Mouse (Mus musculus) frontal cortex, adult 2 months (tissue): ENCODE results near the gene Luc7l2. TPM values are rescaled to one million over a fixed set of nuclear protein-coding genes. Genes with fewer than 3 reads are reported as not detected.
"Not testable (repeated sequence)": the region's sequence is repeated elsewhere in the genome, so short reads cannot be mapped to it uniquely, and the experiment has no call there.

Experiments
- DNase-seq, 2 experiments: peaks; one replicate each; pipeline ENCODE4 v3.0.0; 2022; ENCODE audit warnings: low spot score in 1 of 2; ENCODE audit errors: extremely low spot score in 1 of 2
- polyA plus RNA-seq: library from polyadenylated mRNA; depleted of rRNA; stranded (reverse); fragments of >200 nt; gene quantifications from 2 replicates; pipeline ENCODE4 v1.2.3, GENCODE M21; 2012; rRNA removed

Luc7l2 gene
- polyA plus RNA-seq: 210 and 233 TPM in 2 replicates

DNA sequence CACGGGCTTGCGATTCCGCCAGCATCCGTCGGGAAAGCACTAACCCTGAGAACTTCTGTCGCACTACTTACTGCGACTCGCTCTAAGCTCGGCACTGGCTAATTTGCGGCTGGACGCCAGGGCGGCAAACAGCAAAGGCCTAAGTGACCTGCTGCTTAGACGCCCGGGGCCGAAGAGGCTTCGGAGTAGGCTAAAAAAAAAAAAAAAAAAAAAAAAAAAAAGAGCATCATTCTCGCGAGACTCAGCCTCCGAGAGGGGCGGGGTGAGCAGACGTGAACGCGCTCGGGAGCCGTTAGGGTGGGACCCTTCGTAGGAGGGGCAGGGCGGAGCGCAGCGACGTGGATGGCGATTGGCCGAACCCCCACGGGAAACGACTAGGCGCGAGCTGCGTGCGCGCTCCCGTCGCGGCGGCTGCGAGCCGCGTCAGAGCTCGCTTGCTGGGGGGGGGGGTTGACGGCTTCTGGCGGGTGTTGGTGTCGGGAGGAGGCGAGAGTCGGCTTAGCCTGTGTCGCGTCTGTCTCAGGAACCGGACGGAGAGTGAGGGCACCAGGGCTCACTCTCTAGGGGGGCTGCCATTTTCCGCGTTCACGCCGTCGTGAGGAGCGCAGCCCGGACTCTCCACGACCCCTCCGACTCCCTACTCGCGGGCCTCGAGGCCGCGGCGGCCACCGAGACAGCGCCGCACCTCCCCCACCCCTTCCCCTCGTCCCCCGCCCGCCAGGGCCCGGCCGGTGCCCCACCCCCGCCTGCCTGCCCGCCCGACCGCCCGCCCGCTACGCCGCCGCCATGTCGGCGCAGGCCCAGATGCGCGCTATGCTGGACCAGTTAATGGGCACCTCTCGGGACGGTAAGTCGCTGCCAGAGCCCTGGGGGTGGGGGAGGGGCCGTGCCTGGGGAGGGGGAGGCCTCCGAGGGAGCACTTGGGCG is at the start of gene Luc7l2:
Luc7l2 (plus strand) TSS at position 273 of the 927 bp plus-strand sequence.
- peak; percentile 92 to 96 for DNase-seq

DNA sequence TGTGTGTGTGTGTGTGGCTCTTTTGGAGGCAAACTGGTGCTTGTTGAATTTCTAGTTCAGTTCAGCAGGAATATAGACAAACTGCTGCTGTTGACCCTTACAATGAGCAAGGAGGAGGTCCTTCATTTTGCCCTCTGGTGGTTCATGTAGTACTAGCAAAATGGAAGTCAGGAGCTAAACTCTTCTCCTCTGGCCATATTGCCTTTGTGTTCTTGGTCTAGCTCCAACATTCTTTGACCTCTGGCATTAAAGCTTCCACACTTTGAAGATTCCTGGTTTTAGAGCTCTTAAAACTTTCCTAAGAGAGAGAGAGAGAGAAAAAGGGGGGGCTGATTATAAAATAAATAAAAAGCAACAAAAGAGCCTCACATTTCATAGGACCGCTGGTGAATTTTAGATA is 39.0 kb upstream of the Luc7l2 start:
- no peak for DNase-seq

DNA sequence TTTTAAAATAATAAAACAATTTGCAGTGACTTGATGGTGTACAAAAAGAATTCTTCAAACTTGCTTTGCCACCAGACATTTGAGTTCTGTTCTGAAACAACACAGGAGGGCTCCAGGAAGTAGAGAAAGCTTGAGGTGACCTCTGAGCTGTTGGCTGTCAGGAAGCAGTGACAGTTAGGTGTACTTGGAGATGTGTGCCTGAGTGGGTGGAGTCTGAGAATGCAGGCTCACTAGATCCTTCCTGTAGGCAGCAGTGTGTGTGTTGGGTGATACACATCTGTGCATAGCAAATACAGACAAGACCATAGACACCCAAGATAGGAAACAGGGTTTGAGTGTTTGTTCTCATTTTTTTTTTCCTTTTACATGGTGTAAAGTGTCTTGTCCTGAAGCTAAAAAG is 38.3 kb upstream of the Luc7l2 start:
- DNase-seq: no peak

DNA sequence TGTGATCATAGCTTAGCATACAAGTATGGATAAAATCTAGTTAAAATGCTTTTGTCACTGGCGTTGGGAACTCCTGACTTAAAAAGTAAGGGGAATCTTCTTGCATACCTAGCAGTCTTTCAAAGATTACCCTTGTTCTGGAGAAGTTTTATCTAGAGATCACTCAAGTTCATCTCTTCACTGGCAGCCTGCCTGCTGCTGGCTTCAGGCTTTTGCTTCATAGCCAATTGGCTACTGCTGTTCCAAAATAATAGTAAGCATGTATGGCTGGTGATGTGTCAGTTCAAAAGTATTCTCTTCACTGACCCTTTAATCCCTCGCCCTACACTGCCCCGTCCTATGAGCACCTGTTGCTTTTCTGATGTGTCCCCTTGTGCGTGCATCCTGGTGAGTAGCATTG is 35.9 kb upstream of the Luc7l2 start:
- DNase-seq: no peak

DNA sequence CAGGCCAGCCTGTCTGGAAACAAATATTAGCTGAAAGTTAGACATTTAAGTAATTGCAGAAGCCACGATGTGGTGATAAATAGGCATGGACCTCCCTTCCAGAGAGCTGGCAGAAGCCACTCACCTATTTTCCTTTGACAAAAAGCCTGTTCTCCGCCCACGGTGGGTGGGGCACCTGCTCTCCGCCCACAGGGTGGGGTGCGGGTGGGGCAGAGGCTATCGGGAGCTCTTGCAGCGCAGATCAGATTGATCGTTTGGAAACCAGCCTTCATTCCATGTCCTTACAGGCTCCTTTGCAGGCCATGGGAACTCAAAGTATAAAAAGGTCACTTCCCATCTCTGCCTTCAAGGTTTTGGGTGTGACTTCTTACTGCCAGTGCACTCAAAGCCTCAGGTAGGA is 27.3 kb upstream of the Luc7l2 start:
- no peak for DNase-seq

DNA sequence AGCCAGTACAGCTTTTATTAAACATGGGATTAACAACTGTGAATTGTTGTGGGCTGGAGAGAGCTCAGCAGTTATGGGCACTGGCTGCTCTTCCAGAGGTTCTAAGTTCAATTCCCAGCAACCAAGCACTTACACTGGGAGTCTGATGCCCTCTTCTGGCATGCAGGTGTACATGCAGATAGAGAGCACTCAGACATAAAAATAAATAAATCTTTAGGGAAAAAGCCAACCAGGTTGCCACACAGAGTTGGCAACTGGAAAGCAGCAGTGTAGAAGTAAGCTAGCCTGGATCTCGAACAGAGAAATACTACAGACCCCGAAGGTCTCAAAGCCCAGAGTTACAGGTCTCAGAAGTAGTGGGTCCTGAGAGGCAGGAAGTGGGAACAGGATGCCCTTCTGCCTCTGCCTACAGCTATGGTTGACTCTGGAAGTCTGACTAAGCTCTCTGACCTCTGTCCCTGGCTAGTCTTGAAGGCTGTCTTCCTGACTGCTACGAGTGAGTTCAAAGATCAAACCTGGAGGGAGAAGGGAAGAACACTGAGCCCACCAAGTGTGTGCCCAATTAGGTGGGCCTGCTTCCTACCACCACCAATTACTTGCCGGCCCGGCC is 19.8 kb upstream of the Luc7l2 start:
- peak in 1 of 2 experiments; percentile 22 for DNase-seq

DNA sequence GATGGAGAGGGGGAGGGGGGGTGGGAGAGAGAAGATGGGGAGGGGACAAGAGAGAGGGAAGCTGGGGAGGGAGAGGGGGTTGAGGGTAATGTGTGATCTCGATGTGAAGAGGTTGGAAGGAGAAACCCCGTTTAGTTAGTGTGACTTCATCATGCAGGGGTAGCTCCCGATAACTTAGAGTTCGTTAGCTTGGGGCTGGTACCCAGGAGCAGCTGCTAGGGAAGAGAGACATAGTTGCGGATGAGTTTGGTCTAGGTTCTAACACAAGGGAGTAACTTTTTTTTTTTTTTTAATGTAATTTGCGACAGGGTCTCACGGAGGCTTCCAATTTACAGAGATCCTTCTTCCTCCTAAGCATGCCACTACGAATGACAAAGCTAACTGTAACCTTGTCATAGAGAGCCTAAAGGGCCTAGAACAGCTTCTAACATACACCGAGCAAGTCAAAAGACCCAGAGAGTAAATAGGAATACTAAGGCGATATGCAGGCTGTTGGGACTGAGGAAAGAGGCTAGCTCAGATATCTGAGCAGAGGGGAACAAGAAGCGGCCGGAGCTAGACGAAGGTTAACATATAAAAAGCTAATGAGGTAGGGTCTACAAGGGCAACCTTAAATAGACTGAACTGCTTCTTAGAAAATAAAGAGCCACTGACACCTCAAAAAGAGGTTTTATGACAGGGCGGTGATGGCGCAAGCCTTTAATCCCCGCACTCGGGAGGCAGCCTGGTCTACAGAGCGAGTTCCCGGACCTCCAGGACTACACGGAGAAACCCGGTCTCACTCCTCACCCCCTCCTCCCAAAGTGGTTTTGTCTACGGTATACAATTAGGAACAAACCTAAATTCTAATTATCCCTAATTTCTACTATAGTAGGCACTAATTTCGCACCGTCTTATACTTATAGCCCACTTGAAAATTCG is 18.4 kb upstream of the Luc7l2 start:
- peak in 1 of 2 experiments; percentile 26 for DNase-seq

DNA sequence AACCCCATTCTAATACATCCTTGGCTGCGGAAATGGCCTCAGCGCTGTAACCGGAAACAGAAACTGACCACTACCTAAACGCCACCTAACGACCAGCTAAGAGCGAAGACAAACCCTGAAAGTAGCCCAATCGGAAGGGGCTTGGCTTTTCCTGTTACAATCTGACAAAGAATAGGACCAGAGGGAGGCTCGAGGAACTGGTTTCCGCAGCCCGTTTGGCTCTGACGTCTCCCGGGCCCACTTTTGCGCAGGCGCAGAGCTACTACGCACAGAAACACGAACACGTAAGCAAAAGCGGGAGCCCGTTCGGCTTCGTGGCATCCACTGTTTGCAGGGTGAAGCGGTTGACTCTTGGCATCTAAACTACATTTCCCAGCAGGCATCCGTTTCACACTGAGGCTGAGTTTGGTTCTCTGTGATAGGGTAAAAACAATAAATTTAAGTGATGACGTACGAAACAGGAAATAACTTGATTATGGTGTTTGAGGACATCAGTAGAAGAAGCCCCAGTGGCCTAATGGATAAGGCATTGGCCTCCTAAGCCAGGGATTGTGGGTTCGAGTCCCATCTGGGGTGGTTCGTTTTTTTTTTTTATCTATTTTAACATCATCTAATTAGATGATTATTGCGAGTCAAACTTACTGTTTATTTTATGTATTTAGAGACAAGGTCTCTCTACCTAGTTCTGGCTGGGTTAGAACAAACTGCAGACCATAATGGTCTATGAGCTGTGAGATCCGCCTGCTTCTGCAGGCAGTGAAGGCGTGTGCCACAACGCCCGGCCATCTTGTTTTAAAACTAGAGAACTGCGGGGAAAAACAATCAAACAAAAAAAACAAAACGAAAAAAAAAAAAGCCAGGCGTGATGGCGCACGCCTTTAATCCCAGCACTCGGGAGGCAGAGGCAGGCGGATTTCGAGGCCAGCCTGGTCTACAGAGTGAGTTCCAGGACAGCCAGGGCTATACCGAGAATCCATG is 17.4 kb upstream of the Luc7l2 start, which contains the start of gene Fmc1:
Fmc1 (plus strand) TSS at position 75 of the 978 bp plus-strand sequence.
- DNase-seq: peak; percentile 99 to 100

DNA sequence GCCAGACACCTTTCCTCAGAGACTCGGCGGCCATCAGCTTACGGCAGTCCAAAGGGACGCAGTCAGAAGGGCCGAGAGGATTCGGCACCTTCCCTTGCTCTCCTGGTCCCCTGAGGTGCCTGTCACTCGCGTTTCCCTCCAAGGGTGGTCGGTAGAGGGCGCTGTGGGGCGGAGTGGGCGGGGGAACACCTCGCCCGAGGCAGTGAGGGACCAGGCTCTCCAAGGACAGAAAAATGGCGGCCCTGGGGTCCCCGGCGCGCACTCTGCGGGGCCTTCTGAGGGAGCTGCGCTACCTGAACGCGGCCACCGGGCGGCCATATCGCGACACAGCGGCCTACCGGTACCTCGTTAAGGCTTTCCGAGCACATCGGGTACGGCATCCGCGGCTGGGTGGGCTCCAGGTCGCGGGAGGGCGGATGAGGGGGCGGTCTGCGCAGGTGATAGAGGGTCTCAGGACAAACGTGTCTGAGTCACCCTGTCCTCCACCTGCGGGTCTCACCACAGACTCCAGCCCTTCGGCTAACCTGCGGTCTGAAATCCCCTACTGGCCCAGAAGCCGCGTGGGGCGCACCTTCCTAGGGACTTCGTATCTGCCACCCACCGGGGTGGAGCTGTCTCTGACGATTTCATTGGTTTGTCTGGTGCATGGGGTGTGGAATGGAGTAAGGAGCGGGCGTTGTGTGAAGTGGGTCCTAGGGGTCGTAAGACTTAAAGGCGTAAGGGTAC is 16.3 kb upstream of the Luc7l2 start:
- peak; percentile 87 to 99 for DNase-seq

DNA sequence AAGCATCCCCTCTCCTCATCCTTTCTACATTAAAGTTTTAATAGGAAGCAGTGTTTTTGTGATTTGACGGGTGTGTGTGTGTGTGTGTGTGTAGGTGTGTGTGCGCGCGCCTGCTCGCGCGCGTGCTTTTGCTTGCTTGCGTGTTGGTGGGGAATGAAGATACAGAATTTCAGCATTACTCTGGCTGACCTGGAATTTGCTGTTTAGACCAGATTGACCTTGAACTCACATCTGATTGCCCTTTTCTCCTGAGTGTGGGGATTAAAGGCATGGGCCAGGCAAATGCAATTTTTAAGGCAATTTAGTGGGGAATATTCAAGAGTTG is 15.8 kb upstream of the Luc7l2 start:
- DNase-seq: no peak

DNA sequence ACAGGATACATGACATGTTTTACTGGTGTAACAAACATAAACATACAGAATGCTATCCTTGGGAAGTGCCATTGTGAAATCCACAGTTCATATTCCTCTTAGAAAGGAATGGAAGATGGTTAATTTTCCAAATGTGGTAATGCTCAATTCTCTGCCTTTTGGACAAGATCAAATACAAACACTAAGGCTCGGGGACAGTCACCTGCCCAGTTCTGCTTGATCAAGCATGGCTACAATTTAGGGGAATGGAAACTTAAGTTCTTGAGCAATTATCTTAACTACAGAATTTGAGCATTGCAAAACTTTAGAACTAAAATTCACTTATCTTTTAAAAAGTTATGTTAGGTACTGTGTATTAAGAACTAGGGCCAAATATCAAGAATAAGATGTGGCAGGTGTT is 15.3 kb upstream of the Luc7l2 start:
- no peak for DNase-seq

DNA sequence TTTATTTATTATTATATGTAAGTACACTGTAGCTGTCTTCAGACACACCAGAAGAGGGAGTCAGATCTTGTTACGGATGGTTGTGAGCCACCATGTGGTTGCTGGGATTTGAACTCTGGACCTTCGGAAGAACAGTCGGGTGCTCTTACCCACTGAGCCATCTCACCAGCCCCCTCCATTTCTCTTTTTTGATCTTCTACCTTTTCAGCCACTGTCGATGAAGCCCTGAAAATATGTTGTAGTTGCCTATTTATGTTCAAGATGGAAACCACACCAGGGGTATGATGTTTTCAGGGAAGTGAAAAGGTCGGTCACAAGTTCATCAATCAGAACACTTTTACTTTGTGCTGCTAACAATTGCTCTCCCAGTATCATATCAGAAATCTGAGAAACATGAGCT is 7.0 kb upstream of the Luc7l2 start:
- not testable (repeated sequence) for DNase-seq

DNA sequence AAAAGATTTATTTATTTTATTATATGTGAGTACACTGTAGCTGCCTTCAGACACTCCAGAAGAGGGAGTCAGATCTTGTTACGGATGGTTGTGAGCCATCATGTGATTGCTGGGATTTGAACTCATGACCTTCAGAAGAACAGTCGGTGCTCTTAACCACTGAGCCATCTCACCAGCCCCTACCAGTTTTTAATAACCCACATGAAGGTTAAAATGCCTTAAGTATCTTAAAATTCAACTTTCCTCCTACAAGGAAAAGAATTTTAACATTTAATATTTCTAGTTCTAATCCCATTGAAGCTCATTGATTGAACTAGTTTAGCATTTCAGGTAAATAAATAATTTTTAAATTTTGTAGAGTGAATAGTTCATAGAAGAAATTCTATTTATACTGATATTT is 4.1 kb upstream of the Luc7l2 start:
- not testable (repeated sequence) for DNase-seq

DNA sequence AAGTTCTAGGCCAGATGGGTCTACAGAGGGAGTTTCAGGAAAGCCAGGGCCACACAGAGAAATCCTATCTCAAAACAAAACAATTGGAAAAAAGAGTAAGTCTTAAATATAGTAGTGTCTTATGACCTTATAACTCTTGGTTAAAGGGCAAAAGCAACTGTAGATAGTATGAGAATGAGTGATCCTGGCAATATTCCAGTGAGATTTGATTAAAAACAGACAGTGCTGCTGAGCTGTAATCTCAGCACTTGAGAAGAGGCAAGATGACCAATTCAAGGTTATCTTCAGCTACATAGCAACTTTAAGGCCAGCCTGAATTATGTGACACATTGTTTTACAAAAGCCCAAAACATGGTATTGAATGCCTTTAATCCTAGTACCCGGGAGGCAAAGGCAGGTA is 3.4 kb upstream of the Luc7l2 start:
- DNase-seq: no peak

DNA sequence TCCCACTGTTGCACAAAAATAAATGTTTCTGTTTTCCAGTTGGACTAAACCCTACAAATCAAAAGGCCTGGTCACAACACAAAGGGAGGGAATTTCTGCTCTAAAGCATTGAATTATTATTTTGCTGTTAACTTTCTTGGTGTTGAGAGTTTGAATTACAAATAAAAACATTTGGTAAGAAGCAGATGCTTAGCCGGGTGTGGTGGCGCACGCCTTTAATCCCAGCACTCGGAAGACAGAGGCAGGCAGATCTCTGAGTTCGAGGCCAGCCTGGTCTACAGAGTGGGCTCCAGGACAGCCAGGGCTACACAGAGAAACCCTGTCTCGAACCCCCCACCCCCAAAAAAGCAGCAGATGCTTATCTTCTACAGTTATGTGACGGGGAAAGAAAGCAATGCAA is 2.5 kb upstream of the Luc7l2 start:
- not testable (repeated sequence) for DNase-seq

DNA sequence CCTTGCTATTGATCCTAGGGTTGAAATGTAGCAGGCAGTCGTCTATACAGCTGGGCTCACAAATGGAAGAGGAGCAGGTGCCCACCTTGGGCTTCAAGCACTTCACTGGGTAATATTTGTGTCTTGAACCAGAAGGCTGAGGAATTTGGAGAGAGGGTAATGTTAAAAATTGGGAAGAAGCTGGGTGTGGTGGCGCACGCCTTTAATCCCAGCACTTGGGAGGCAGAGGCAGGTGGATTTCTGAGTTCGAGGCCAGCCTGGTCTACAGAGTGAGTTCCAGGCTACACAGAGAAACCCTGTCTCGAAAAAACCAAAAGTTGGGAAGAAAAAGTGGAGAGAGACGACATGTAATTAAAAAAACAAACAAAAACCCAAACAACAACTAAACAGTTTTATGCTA is 1.3 kb upstream of the Luc7l2 start:
- DNase-seq: not testable (repeated sequence)

DNA sequence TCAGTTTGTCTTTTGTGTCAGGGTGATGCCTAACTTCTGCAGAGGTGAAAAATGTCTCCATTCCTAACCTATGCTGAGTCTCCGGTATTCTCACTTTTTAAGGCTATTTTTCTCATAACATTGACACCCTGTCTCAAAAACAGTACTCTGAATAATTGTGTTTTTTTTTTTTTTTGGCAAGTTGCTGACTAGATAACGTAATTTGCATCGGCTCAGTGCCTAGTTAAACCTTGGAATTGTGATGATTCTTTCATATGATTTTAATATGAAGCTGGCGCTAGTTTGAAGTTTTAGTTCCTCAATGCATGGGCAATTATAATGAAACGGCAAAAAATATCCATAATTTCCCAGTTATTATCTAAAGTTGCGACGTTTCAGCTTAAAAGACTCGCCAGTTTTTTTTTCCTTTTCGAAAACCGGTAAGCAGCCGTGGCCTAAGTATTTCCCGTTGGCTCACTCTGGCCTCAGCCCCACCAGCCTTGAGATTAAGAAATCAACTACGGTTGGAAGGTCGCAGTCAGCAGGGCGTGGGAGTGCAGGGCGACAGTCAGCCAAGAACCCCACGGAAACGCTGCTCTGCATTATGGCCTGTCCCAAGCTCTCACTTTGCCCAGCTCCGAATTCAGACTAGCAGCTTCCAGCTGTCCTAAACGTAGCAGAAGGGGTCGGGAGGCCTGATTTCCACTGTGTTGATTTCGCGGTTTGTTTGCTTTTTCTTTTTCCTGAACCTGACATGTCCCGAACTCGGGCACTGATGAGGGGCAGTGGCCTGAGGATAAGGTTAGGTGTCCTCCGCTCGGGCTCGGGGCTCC is 678 bp upstream of the Luc7l2 start:
- DNase-seq: peak; percentile 41 to 62

DNA sequence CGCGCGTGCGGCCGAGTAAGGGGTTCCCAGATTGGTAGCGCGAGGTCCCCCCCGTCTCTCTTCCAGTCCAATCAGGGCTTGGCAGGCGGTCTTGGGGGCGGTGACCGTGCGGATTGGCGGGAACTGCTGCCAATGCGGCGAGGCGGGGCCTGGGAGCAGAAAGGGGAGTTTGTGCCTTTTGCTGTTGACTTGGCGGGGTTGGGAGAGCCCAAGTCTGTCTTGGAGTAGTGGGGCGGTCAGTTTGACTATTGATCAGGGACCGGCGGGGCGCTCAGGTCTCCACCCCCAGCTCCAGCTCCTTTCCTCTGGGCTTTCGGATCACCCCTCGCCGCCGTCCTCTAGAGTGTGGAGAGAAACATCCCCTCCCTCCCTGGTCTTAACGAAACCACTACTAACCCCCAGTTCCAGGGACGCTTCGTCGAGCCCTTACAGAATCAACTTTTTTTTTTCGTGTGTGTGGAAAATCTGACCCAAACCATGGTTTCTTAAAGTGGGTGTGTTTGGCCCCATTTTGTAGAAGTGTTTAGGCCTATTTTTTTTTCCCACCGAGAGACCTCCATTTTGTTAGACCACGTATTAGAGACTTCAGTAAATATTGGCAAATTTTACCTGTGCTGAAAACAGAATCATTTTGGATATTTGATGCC is 978 bp downstream of the Luc7l2 start:
- DNase-seq: peak; percentile 94 to 98
